Mouse (Mus musculus) central nervous system, embryonic 11.5 days (tissue): ENCODE data around the gene Cdc26. TPM values are rescaled to one million over a fixed set of nuclear protein-coding genes. Genes with fewer than 3 reads are reported as not detected.

Source experiments
- polyA plus RNA-seq: library from polyadenylated mRNA; depleted of rRNA; stranded (reverse); fragments of >200 nt; gene quantifications from 2 replicates; pipeline ENCODE4 v1.2.3, GENCODE M21; 2012; rRNA removed

The Cdc26 gene
- polyA plus RNA-seq: 151 and 169 TPM in 2 replicates

GRCm38 (mm10) chr4:62408601-62409282 lies at the start of gene Cdc26, which contains the start of gene Prpf4:
Gene Cdc26 (minus strand): TSS chr4:62408642.
Gene Prpf4 (plus strand): TSS chr4:62408797.

GRCm38 (mm10) chr4:62435081-62435480 lies 26.6 kb upstream of the Cdc26 start, which contains the start of gene Rnf183:
Gene Rnf183 (minus strand): TSS chr4:62435252.

GRCm38 (mm10) chr4:62360088-62360804 lies 48.2 kb downstream of the Cdc26 start, which contains the start of the genes Fkbp15 and Slc31a1:
Gene Fkbp15 (minus strand): TSS chr4:62360548.
Gene Slc31a1 (plus strand): TSS chr4:62360727.

Other genes with a start within 250 kb of the Cdc26 start
- gene Zfp37, start 177.6 kb downstream of the Cdc26 start, polyA plus RNA-seq: 12.4 and 17.8 TPM in 2 replicates
- 6.0 and 9.1 TPM in 2 replicates for gene Slc31a2, start 146.1 kb downstream of the Cdc26 start, polyA plus RNA-seq
- gene Fkbp15, start 48.1 kb downstream of the Cdc26 start, polyA plus RNA-seq: 17.1 and 18.6 TPM in 2 replicates
- 22.4 and 33.2 TPM in 2 replicates for gene Slc31a1, start 47.9 kb downstream of the Cdc26 start, polyA plus RNA-seq
- gene Prpf4, start 155 bp upstream of the Cdc26 start, polyA plus RNA-seq: 22.7 and 31.9 TPM in 2 replicates
- 0.16 and 0.23 TPM in 2 replicates for gene Rnf183, start 26.6 kb upstream of the Cdc26 start, polyA plus RNA-seq
- gene Wdr31, start 62.3 kb upstream of the Cdc26 start, polyA plus RNA-seq: 6.3 and 7.4 TPM in 2 replicates
- 0.49 and 0.78 TPM in 2 replicates for gene Bspry, start 71.4 kb upstream of the Cdc26 start, polyA plus RNA-seq
- 5.4 and 5.7 TPM in 2 replicates for gene Hdhd3, start 94.8 kb upstream of the Cdc26 start, polyA plus RNA-seq
- gene Alad, start 111.3 kb upstream of the Cdc26 start, polyA plus RNA-seq: 60.0 and 64.4 TPM in 2 replicates
- 79.7 and 118 TPM in 2 replicates for gene Pole3, start 116.4 kb upstream of the Cdc26 start, polyA plus RNA-seq
- 1.5 and 2.6 TPM in 2 replicates for gene 4933430I17Rik, start 116.7 kb upstream of the Cdc26 start, polyA plus RNA-seq
- gene Rgs3, start 151.2 kb upstream of the Cdc26 start, polyA plus RNA-seq: 47.2 and 50.1 TPM in 2 replicates